Mouse (Mus musculus): Measurements from ENCODE around the gene Olfr56.
A peak's percentile ranks its signal among the peaks of the same experiment; 100 is the strongest.
"Not testable (repeated sequence)": the region's sequence is repeated elsewhere in the genome, so short reads cannot be mapped to it uniquely, and the experiment has no call there.

Olfr56 gene

GRCm38 (mm10) chr11:48978240-48978939, at the start of gene Olfr56:
Olfr56 (plus strand) TSS chr11:48978889.
- not testable (repeated sequence) for DNase-seq

- DNase-seq = not testable (repeated sequence)
These were observed 45.3 kb upstream of the Olfr56 start for GRCm38 (mm10) chr11:48933422-48933821.

- DNase-seq = not testable (repeated sequence)
These were observed 44.8 kb upstream of the Olfr56 start for GRCm38 (mm10) chr11:48933923-48934322.

GRCm38 (mm10) chr11:48935291-48935690, 43.4 kb upstream of the Olfr56 start:
- not testable (repeated sequence) for DNase-seq

- not testable (repeated sequence) for DNase-seq
These were observed 39.4 kb upstream of the Olfr56 start for GRCm38 (mm10) chr11:48939286-48939685.

- DNase-seq = not testable (repeated sequence)
These were observed 32.6 kb upstream of the Olfr56 start, which contains the start of gene Psme2b for GRCm38 (mm10) chr11:48946090-48946489. Psme2b (minus strand) TSS chr11:48946190.

GRCm38 (mm10) chr11:48974686-48975085, 4.0 kb upstream of the Olfr56 start:
- not testable (repeated sequence) for DNase-seq

- not testable (repeated sequence) for DNase-seq
These were observed 562 bp downstream of the Olfr56 start, which contains the start of gene 9930111J21Rik1 for GRCm38 (mm10) chr11:48979251-48979650. 9930111J21Rik1 (minus strand) TSS chr11:48979398.

GRCm38 (mm10) chr11:48980052-48980451, 1.4 kb downstream of the Olfr56 start:
- DNase-seq = not testable (repeated sequence)

GRCm38 (mm10) chr11:48982848-48983247, 4.2 kb downstream of the Olfr56 start:
- not testable (repeated sequence) for DNase-seq

GRCm38 (mm10) chr11:48988219-48988618, 9.5 kb downstream of the Olfr56 start:
- DNase-seq = not testable (repeated sequence)

GRCm38 (mm10) chr11:48989981-48990380, 11.3 kb downstream of the Olfr56 start:
- not testable (repeated sequence) for DNase-seq

- peak; percentile 63 for DNase-seq
These were observed 13.2 kb downstream of the Olfr56 start, which contains the start of gene Gm12185 for GRCm38 (mm10) chr11:48991740-48992520. Gm12185 (minus strand) TSS chr11:48992226.

GRCm38 (mm10) chr11:48993296-48993695, 14.6 kb downstream of the Olfr56 start:
- DNase-seq = not testable (repeated sequence)

- not testable (repeated sequence) for DNase-seq
These were observed 15.3 kb downstream of the Olfr56 start, which contains the start of gene Tgtp1 for GRCm38 (mm10) chr11:48994018-48994417. Tgtp1 (minus strand) TSS chr11:48994172.

- DNase-seq = not testable (repeated sequence)
These were observed 21.7 kb downstream of the Olfr56 start for GRCm38 (mm10) chr11:49000411-49000810.

- not testable (repeated sequence) for DNase-seq
These were observed 27.6 kb downstream of the Olfr56 start for GRCm38 (mm10) chr11:49006317-49006716.

- DNase-seq = not testable (repeated sequence)
These were observed 28.1 kb downstream of the Olfr56 start for GRCm38 (mm10) chr11:49006785-49007184.

GRCm38 (mm10) chr11:49012074-49012473, 33.4 kb downstream of the Olfr56 start:
- DNase-seq = not testable (repeated sequence)

GRCm38 (mm10) chr11:49050064-49050463, 71.4 kb downstream of the Olfr56 start:
- DNase-seq = not testable (repeated sequence)

GRCm38 (mm10) chr11:49051093-49051891, 72.6 kb downstream of the Olfr56 start, which contains the start of gene 9930111J21Rik2:
9930111J21Rik2 (minus strand) TSS chr11:49051242.
- not testable (repeated sequence) for DNase-seq

GRCm38 (mm10) chr11:49051894-49052293, 73.2 kb downstream of the Olfr56 start:
- not testable (repeated sequence) for DNase-seq

Measured in kidney, adult 9 months (tissue).